Mouse (Mus musculus) gastrocnemius, adult 8-10 months (tissue): ENCODE results near the gene Topbp1. TPM values are rescaled to one million over a fixed set of nuclear protein-coding genes. Genes with fewer than 3 reads are reported as not detected.

Experiments used
- DNase-seq, 2 experiments: peaks; one replicate each; pipeline ENCODE4 v3.0.0; 2022; ENCODE audit warnings: low spot score in 2 of 2
- total RNA-seq, 4 experiments: library from RNA; stranded (reverse); gene quantifications; 2 replicates each; pipeline ENCODE4 v1.2.4; 2022

The Topbp1 gene
- total RNA-seq: 1 to 10 TPM; 5.1 to 8.1 (median 6.4) TPM

GRCm38 (mm10) chr9:103304927-103305326, at the start of gene Topbp1, which contains the start of gene 1300017J02Rik:
Topbp1 (plus strand) TSS chr9:103305215.
1300017J02Rik (minus strand) TSS chr9:103305082.
- peak; percentile 74 to 86 for DNase-seq

- no peak for DNase-seq
Measured at GRCm38 (mm10) chr9:103265778-103266177, 39.2 kb upstream of the Topbp1 start.

- no peak for DNase-seq
Measured at GRCm38 (mm10) chr9:103271104-103271503, 33.9 kb upstream of the Topbp1 start.

- no peak for DNase-seq
Measured at GRCm38 (mm10) chr9:103274819-103275218, 30.2 kb upstream of the Topbp1 start.

GRCm38 (mm10) chr9:103275676-103276075, 29.3 kb upstream of the Topbp1 start:
- no peak for DNase-seq

GRCm38 (mm10) chr9:103276876-103277275, 28.1 kb upstream of the Topbp1 start:
- DNase-seq: no peak

- no peak for DNase-seq
Measured at GRCm38 (mm10) chr9:103286396-103286795, 18.6 kb upstream of the Topbp1 start.

GRCm38 (mm10) chr9:103286901-103287422, 18.1 kb upstream of the Topbp1 start:
- no peak for DNase-seq

GRCm38 (mm10) chr9:103287840-103288488, 17.1 kb upstream of the Topbp1 start:
- DNase-seq: no peak

- no peak for DNase-seq
Measured at GRCm38 (mm10) chr9:103288489-103289180, 16.4 kb upstream of the Topbp1 start.

- no peak for DNase-seq
Measured at GRCm38 (mm10) chr9:103294507-103294906, 10.5 kb upstream of the Topbp1 start.

GRCm38 (mm10) chr9:103301086-103301485, 3.9 kb upstream of the Topbp1 start:
- DNase-seq: no peak

GRCm38 (mm10) chr9:103302239-103302638, 2.8 kb upstream of the Topbp1 start:
- DNase-seq: no peak

GRCm38 (mm10) chr9:103302666-103303065, 2.3 kb upstream of the Topbp1 start:
- DNase-seq: peak; percentile 9 to 17

GRCm38 (mm10) chr9:103305332-103306041, 472 bp downstream of the Topbp1 start:
- no peak for DNase-seq

- no peak for DNase-seq
Measured at GRCm38 (mm10) chr9:103309832-103310231, 4.8 kb downstream of the Topbp1 start.

- no peak for DNase-seq
Measured at GRCm38 (mm10) chr9:103324678-103325077, 19.7 kb downstream of the Topbp1 start.

- no peak for DNase-seq
Measured at GRCm38 (mm10) chr9:103326449-103326848, 21.4 kb downstream of the Topbp1 start.

- DNase-seq: no peak
Measured at GRCm38 (mm10) chr9:103332663-103333062, 27.6 kb downstream of the Topbp1 start.

- no peak for DNase-seq
Measured at GRCm38 (mm10) chr9:103336912-103337311, 31.9 kb downstream of the Topbp1 start.

GRCm38 (mm10) chr9:103347045-103347444, 42.0 kb downstream of the Topbp1 start:
- DNase-seq: no peak

- no peak for DNase-seq
Measured at GRCm38 (mm10) chr9:103347996-103348490, 43.0 kb downstream of the Topbp1 start.
